Mouse (Mus musculus): ENCODE measurements at regions not wholly inside any gene's neighbourhood (a gene's known extent, or its start where the extent isn't known, plus 50 kb on each side); places are given as distances from the start of the nearest gene placed in this dataset.
"Not testable (repeated sequence)": the region's sequence is repeated elsewhere in the genome, so short reads cannot be mapped to it uniquely, and the experiment has no call there.

- TF ChIP-seq CTCF (IDR thresholded peaks at IDR 0.05; ENCODE audit: control insufficient read depth, insufficient read depth, low read length); POLR2A (IDR thresholded peaks at IDR 0.05; ENCODE audit: borderline replicate concordance, control insufficient read depth, low read depth, low read length): not testable (repeated sequence)
Measured at GRCm38 (mm10) chr11:20393807-20394206, 61.3 kb upstream of the Slc1a4 start.
